Mouse (Mus musculus) frontal cortex, adult 2 months (tissue): ENCODE data around the gene Prr5l. TPM values are rescaled to one million over a fixed set of nuclear protein-coding genes. Genes with fewer than 3 reads are reported as not detected.

Experiments
- DNase-seq, 2 experiments: peaks; one replicate each; pipeline ENCODE4 v3.0.0; 2022; ENCODE audit warnings: low spot score in 1 of 2; ENCODE audit errors: extremely low spot score in 1 of 2
- polyA plus RNA-seq: library from polyadenylated mRNA; depleted of rRNA; stranded (reverse); fragments of >200 nt; gene quantifications from 2 replicates; pipeline ENCODE4 v1.2.3, GENCODE M21; 2012; rRNA removed

Prr5l gene
- 12.0 and 12.5 TPM in 2 replicates for polyA plus RNA-seq

DNA sequence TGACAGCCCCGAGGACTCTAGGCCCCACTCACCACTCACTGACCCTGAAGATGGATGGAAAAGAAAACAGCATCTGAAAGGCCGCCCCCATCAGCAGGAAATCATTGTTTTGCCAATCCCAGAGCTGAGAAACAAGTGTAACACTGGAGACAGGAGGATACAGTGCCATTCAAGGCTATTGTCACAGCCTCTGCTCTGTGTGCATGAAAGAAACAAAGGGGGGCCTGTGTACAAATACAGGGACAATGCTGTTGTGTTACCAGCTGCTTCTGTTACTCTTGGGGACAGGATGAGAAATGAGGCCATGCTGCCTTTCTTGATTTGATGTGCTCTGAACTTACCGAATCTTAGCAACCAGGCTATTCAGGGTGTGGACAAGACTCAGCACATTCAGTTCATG is at the start of gene Prr5l:
Gene Prr5l (minus strand): TSS at position 30 of the 400 bp plus-strand sequence.
- peak in 1 of 2 experiments; percentile 27 for DNase-seq

DNA sequence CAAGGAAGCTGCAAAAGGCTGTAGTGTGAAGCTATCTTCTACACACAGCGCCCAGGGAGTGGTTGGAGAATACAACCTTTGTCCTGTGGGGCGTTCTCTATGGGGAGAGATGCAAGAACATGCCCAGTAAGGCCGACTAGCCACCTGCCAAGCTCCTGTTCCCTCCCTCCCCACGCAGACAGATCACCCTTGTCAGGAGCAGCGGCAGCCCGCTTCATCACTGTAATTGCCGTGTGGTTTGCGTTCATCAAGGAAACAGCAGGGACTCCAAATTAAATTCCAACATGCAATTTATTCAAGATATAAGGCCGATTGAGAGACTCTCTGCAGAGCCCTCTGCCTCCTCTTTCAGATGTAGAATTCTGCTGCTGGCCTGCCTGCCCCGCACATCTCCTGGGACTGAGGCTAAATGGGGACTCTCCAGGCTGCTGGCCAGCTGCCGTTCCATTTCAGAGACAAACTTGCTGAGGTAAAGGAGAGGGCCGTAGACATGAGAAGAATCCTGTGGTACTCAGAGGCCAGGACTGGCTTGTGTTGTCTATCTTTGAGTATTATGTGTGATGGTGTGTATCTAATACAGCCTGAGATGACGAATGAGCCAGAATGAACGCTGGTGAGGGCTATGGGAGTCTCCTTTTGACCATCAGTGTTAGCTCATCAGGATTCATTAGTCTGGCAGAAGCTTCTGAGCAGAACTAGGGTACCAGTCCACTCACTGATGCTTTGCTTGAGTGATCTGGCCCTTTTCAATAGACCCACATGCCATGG is 49.5 kb upstream of the Prr5l start:
- DNase-seq = no peak

DNA sequence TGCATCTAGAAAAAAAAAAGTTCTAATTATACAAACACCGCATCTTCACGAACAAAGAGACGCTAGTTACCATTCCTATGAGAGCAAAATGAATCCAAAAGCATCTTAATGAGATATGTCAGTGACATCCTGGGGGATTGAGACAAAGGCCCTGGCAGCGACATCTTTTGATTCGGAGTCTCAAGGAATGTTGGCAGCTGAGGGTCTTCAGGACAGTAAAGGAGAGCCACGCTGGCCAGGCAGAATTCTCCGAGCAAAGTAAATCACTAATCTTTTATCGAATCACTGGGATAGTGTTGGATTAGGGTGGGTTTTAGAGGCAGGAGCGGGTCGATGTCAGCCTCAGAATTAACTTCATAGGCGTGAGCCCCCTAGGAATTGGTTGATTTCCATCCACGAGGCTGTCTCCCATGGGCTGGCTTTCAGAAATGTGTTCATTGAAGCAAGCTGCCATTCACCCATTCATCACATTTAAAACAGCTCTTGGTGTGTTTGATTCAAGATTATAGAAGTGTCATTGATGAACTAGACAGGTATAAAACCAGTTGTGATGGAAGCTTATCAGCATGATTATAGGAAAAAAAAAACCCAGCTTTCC is 42.9 kb upstream of the Prr5l start:
- no peak for DNase-seq

DNA sequence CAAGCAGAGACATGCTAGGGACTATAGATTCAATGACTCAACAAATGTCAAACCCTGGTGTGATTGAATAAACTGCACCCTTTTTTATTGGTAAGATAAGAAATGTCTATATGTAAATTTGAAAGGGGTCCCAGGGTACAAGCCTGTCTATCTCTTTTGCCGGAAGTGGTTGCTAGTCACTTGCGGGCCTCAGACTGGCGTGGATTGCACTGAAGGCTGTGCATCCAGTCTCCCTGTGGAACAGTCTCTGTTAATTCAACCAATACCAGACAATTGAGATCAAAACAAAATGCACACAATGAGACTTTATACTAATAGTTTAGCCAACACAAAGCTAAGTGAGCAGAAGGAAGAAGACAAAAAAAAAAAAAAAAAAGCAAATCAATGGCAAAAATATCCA is 42.4 kb upstream of the Prr5l start:
- DNase-seq = no peak

DNA sequence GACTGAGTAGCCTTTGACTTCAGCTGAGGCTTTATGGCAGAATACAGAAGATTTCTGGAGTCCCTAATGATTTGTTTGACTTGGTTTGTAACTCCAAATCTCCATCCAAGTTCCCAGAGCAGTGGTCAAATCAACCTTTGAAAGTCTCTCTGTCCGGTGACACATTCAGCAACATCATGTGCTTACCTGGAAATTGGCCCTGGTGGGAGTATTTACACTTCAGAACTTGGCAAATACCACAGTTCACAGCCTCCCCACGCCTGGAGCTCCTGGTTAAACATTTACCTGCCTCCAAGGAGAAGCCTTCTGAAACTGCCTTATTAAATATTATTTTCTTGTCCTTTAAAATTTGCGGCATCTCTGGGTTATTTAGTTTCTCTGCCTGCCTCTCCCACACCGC is 40.4 kb upstream of the Prr5l start:
- no peak for DNase-seq

DNA sequence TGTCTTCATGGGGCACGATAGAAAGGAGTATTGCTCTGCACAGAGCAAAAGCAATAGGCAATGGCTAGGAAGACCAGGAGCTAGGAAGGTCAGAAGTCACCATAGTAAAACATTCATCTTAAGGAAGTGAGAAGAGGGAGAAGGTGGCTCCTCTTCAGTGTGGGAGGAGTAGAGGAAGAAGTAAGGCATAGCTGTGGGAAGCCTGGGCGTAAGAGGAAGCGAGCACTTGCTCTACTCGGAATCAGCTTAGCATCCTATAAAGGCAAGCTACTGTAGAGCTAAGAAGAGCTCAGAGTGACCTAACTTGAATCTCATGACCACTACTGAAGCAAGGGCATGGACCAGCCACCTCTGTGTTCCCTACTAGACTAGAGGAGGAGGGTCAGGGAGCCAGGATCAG is 39.5 kb upstream of the Prr5l start:
- no peak for DNase-seq

DNA sequence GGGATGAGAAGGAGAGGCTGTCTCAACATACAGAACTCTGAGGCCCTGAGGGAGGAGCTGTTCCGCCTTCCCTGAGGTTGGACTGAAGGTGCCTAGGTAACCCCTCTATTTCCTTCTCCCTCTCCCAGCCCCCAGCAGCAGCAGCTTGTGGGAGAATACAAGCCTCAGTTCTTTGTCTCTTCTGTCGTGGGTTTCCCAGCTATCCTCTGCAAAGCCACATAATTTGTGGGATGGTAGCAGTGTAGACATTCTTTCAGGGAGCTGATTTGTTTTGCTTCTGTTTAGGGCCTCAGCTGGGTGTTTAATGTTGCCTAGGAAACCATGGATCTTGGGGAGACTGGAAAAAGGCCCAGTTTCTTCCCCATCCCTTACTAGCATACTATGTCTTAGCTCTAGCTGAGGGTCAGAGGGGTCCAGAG is 37.3 kb upstream of the Prr5l start:
- peak in 1 of 2 experiments; percentile 15 for DNase-seq

DNA sequence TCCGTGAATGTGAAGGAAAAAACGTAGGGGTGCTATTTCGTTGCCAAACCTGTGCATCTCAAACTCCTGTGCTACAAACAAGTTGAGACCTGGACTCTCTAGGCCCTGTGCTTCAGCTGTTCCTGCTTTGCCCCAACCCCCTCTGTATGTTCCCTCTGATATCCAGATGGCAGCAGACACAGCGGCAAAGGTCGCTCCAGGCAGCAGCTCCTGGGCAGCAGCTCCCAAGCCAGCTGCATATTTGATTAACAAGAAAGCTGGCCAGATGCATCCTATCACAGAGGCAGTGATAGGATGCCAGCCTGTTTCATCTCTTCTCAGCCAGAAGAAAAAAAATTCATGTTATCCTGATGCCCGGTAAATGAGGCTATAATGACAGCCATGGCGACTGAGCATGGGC is 35.7 kb upstream of the Prr5l start:
- DNase-seq = no peak

DNA sequence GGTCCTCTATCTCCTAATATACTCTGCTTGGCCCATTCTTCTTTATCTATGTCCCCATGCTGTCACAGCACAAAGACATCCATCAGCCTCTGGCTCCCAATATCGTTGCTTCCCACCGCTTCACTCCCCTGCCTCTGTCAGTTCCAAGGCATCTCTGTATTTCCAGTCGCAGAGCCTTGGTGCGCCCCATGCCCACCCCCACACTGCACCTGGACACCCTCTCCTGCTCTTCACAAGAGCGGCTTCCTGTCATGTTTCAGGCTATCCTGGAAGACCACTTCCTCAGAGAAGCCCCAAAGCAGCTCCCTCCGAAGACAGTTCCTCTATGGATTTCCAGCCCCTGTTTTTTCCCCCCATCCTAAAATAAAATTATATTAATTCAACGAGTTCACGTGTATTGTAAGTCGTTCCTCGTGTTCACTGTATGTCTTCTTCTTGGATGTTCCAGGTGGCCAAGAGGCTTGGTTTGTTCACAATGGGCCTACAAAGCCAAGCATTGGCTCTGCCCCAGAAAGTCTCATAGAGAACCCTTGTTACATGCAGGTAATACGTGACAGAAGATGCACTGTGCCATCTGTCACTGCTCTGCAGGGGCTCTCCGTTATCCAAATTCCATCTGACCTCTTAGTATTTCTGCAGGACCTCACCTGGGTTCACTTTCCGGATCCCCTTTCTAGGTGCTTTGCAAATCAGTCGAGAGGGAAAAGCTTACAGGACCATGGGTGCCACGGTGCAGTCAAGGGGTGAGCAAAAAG is 26.7 kb upstream of the Prr5l start:
- no peak for DNase-seq

DNA sequence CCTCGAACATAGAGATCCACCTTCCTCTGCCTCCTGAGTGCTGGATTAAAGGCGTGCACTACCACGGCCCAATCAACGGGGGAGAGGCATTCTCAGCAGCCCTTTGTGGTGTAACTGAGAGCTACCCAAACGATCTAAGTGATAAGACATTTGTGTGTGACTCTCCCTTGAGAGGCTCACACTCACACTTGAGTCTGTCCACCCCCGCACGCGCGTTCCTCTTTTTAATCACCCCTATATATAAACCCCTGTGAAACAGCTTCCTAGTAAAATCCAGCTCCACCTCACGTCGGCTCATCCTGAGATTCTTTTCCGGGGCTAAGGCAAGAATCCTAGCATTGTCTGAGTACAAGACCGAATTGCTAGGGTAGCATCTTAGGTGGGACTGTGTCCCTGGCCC is 25.9 kb upstream of the Prr5l start:
- DNase-seq = peak; percentile 53 to 74

DNA sequence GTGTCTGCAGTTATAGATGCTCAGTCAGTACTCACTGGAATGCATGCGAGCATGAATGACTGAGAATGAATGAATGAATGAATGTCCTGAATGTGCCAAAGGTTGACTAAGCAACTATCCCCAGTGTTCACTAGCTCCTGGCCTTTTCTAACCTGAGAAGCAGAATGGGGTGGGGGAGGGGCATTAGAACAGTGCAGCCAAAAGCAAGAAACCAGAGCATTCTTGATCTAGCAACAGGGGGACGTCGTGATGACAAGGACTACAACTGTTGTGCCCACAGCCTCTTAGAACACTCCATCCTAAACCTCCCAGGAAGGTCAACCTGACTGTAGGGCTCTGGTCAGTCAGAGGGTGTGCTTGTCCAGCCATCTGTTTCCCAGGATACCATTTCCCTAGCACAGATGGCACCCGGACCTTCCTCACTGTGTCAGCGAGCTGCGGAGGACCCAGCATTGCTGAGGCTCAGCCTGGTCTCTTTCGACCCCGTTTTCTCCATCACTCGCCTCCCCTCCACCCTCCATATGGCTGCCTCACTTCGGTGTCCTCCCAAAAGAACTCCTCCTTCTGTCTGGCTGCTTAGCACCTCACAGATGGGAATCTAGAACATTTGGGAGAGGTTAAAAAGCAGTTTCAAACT is 24.7 kb upstream of the Prr5l start:
- peak in 1 of 2 experiments; percentile 58 for DNase-seq

DNA sequence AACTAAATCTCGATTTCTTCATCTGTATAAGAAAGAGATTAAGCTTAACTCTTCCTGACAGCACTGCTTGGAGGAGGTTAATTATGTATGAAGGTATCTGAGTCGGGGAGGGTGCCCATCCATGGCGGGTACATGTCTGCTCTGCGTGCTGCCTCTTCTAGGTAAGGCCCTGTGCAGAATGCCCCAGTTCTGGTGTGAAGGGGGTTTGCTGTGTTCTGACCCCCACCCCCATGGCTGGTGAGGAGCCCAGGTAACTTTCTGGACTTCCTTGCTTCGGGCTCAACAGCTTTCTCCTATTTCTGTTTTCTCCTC is 23.5 kb upstream of the Prr5l start:
- no peak for DNase-seq

DNA sequence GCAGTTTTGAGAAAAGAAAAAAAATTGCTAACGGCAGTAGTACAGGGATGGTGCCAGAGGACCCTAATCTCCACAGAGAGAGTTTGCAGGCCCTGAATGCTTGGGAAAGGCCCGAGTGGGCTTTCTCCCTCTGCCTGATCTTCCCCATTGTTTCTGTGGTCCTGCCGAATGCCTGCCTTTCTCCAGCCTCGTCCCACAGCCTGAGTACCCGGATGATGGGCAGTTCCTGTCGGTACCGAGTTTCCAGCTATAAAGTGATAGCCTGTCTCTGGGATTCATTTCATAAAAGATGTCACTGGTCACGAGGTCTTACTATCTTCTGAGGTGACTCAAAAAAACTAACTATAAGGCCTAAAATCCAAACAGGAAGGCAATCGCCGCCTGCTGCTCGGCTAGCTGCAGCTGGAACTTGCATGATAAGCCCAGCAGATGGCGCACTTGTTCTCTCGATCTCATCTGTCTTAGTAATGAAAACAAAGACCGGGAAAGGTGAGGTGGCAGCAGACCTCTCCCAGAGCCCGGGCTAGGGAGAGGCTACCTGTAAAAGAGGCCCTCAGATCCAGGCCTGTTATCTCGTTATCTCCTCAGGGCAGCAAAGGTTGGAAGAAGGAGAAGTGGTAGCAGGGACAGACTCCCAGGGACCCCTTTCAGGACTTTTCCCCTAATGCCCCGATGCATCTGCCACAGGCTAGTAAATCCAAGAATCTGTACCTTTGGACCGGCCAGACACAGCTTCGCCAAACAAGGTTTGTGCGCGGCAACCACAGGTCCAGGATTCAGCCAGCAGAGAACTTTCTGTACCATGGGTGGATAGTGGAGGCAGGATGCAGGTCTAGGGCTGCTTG is 22.9 kb upstream of the Prr5l start:
- DNase-seq = peak; percentile 73 to 94

DNA sequence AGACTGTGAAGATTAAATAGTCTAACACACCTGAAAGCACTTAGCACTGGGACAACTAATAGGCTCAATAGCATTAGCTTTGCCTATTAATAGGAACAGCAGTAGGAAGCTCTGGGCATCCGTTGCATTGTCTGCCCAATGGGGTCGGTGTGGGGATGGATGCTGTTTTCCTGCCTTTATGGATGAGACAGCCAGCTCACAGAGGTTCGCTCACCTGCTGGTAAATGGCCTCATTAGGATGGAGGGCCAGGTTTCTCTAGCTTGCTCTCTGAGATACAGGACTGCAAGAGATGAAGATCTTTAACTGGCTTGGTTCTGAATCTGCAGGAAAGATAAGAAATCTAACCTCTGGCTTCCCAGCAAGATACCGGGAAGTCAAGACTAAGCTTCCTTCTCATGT is 19.4 kb upstream of the Prr5l start:
- DNase-seq = no peak

DNA sequence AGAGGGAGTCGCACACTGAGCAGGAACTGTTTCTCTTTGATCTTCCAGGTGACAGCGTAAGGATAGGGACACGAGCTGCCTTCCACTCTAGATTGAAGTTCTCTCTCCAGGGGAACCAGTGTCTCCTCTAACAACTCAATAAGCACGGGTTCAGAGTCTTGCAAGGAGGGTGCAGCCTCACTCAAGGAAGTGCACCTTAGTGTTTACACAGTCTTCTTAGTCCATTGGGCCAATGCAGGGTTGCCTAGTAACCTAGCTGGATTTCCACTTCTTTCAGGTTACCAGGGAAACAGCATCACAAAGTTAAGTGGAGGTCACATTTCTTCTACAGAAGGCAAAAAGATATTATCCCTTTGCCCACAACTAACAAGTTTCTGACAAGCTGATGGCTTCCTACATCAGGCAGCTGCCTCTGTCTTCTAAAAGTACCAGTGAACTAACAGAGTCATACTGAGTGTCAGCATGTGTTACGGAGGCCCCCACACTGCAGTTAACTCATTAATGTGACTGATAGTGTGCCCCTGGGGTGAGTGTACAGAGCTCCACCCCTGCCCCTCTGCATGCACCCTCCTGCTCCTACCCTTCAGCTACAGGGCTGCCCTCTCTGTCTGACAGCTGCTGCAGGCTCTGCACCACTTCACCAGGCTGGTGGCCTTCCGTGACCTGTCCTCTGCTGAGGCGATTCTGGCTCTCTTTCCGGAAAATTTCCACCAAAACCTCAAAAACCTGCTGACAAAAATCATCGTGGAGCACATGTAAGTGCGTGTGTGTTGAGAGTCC is 13.8 kb upstream of the Prr5l start:
- no peak for DNase-seq

DNA sequence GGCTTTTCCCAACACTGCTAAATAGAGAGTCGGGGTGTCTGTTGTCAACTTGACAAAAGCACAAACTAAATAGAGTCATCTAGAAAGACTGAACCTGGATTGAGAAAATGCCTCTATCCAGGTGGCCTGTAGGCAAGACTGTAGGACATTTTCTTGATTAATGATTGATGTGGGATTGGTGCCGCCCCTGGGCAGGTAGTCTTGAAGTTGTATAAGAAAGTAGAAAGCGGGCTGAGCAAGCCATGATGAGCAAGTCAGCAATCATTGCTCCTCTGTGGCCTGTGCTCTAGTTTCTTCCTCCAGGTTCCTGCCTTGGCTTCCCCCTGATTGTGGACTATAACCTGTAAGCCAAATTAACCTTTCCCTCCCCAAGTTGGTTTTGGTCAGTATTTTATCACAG is 11.3 kb upstream of the Prr5l start:
- no peak for DNase-seq

DNA sequence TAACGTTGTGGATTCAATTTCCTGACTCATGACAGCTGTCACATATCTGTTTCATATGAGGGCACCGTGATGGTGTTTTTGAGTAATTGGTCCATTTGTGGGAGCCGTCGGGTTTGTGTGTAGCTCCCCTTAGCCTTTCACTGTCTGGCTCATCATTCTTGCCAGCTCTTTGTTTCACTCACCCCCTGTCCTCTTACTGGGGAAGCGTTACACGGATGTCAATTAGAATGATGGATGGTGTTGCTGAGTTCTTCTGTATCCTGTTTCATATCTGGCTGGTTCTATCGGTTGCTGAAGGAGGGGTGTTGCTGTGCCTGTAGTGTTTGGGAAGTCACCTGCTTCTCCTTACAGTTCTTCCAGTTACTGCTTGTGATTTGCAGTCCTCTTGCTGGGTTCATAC is 8.3 kb upstream of the Prr5l start:
- no peak for DNase-seq

DNA sequence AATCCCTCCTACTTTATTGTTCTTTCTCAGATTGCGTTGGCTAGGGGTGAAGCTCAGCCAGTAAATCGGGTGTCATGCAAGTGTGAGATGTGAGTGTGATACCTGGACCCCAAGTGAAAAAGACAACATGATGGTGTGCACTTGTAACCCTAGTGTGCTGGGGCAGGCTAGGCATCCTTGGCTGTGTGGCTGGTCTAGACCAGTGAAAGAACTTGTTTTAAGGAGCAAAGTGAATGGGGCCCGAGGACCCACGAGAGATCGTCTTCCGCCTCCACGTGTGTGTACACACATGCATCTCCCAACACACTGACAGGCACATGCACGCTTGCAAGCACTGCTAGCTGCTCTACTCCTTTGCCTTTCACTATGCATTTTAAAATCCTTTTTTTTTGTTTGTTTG is 6.1 kb upstream of the Prr5l start:
- DNase-seq = no peak

DNA sequence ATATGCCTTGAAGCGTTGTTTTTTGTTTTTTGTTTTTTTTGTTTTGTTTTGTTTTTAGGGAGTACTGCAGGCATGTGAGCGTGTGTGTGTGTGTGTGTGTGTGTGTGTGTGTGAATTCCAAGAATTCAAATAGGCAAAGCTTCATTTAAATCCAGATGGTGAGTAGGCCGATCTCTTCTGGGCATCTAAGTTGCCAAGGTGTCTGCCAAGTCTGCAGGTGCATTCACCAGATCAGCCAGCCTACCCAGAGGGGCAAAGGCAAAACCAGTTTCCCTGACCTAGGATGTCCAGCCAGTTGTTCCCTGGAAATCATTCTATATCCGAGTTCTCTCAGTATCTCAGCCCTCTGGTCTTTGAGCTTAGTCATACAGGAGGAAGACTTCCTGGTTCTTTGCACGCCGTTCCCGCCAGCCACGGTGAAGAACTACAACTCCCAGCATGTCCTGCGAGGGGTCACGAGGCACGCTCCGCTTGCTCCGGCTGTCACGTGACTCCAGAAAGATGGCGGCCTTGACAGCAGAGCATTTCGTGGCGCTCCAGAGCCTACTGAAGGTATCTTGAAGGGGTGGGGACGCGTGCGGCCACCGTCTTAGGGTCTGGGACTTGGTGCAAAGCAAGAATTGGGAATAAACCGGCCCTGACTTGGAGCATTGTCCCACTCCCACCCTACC is 3.1 kb upstream of the Prr5l start, which contains the start of gene Commd9:
Gene Commd9 (plus strand): TSS at position 480 of the 671 bp plus-strand sequence.
- DNase-seq = peak; percentile 94 to 95
